8 mouse cellular contexts compared by ENCODE assay signal in genomic region chr6:85131673-85132072, GRCm38 (mm10). TPM values are rescaled to one million over a fixed set of nuclear protein-coding genes. Genes with fewer than 3 reads are reported as not detected.
DNase-seq lines count a peak whose midpoint lies in the region; ATAC-seq lines count a peak whose summit lies in the region.

No protein-coding gene starts in this region.

- peaks cover 19% of the 10 kb centered on the region for H3K27me3 ChIP-seq in heart, embryonic 10.5 days (ENCODE audit: insufficient read depth, poor library complexity, severe bottlenecking)
- no peaks in the 10 kb centered on the region for H3K27me3 ChIP-seq in splenic B cell, adult 2 months (ENCODE audit: control insufficient read depth, insufficient read depth, low read length, poor library complexity, severe bottlenecking)

- intact Hi-C loops in heart, postnatal 10 days (cut with DNase I) = loop anchor here (1.0 kb wide), 1 partner anchor 94 kb away; no protein-coding TSS in a partner anchor

- H3K4me1 ChIP-seq in heart, embryonic 10.5 days = peaks cover 2% of the 10 kb centered on the region

- H3K27ac ChIP-seq in heart, embryonic 10.5 days = no peak overlapping the region

- 7% methylated on average over 4 of the region's 4 CpGs for WGBS in heart, embryonic 10.5 days

- ATAC-seq in megakaryocyte progenitor cell, adult 5-6 weeks (replicated peaks; ENCODE audit: poor library complexity) = peak; percentile 84

- DNase-seq in heart, adult 8-10 months (ENCODE audit: low spot score) = peak; percentile 62
- DNase-seq in heart, embryonic 10.5 days (ENCODE audit: low spot score) = no peak
- peak; percentile 84 for DNase-seq in adrenal gland, postnatal 10 days
- peak; percentile 85 for DNase-seq in embryo, embryonic 11 days
- peak; percentile 70 to 85 for DNase-seq in heart, postnatal 10 days
- peak; percentile 54 to 86 for DNase-seq in layer of hippocampus, postnatal 25 days (ENCODE audit: extremely low spot score in 1 of 2, low spot score in 1 of 2)
- peak; percentile 74 for DNase-seq in splenic B cell, adult 2 months (ENCODE audit: low read depth, low spot score)

- peaks cover 21% of the 10 kb centered on the region for H3K36me3 ChIP-seq in heart, embryonic 10.5 days
- no peaks in the 10 kb centered on the region for H3K36me3 ChIP-seq in splenic B cell, adult 2 months (ENCODE audit: control insufficient read depth, insufficient read depth, low read length, poor library complexity, severe bottlenecking)

- H3K4me3 ChIP-seq in heart, embryonic 10.5 days = no peak overlapping the region

- H3K9me3 ChIP-seq in heart, embryonic 10.5 days = no peaks in the 10 kb centered on the region

RNA-seq across cellular contexts. Expression of gene Spr, which starts 5.9 kb away (rescaled TPM):
- total RNA-seq in heart, adult 8-10 months (2022) = 100 to 1,000 TPM in 1 of 4 experiments, 10 to 100 TPM in 3; 85.7 to 109 (median 94.2) TPM
- 57.2 and 69.2 TPM in 2 replicates for polyA plus RNA-seq in heart, embryonic 10.5 days (2016; fragmentation: Nextera tagmentation; extraction: Ambion mirVana)
- total RNA-seq in adrenal gland, postnatal 10 days (2021) = 10 to 100 TPM; 72.1 to 75.5 TPM
- 10 to 100 TPM; 57.6 to 58.9 TPM for total RNA-seq in heart, postnatal 10 days (2021)
- 10 to 100 TPM; 45.0 to 51.4 TPM for total RNA-seq in layer of hippocampus, postnatal 25 days (2021)
- total RNA-seq in megakaryocyte progenitor cell, adult 5-6 weeks (2015) = 18.1 and 23.7 TPM in 2 replicates
- total RNA-seq in megakaryocyte progenitor cell, adult 5-6 weeks (2017) = 23.6 and 29.4 TPM in 2 replicates

RNA-seq across cellular contexts. Expression of gene Emx1, which starts 55.6 kb away (rescaled TPM):
- not detected for total RNA-seq in heart, adult 8-10 months (2022)
- polyA plus RNA-seq in heart, embryonic 10.5 days (2016; fragmentation: Nextera tagmentation; extraction: Ambion mirVana) = 0.15 and 0.85 TPM in 2 replicates
- not detected for total RNA-seq in adrenal gland, postnatal 10 days (2021)
- total RNA-seq in heart, postnatal 10 days (2021) = not detected
- 10 to 100 TPM; 19.5 to 20.5 TPM for total RNA-seq in layer of hippocampus, postnatal 25 days (2021)
- not detected in 2 replicates for total RNA-seq in megakaryocyte progenitor cell, adult 5-6 weeks (2015)
- not detected in 2 replicates for total RNA-seq in megakaryocyte progenitor cell, adult 5-6 weeks (2017)

Comparison
In these comparisons a context has a peak if more than half of its experiments do, and no peak if none do; other contexts are left out.
1. RNA of gene Emx1, which starts 55.6 kb away (total RNA-seq): 19.5 to 20.5 TPM in layer of hippocampus, postnatal 25 days; not detected in heart, adult 8-10 months, not detected in adrenal gland, postnatal 10 days, not detected in heart, postnatal 10 days and not detected in megakaryocyte progenitor cell, adult 5-6 weeks; every median in the first group is over 10 times any median in the second.